Mouse (Mus musculus) spleen, adult 2 months (tissue): ENCODE results near the gene B230118H07Rik.

Source experiments
- CTCF ChIP-seq: fragments of 200-500 bp; IDR thresholded peaks from 2 replicates; pipeline ENCODE4 v1.5.1; 2011; ENCODE audit warnings: mild to moderate bottlenecking, inconsistent platforms; ENCODE audit not compliant: insufficient read depth, insufficient read length, insufficient replicate concordance; ENCODE audit errors: extremely low read depth
- POLR2A ChIP-seq: fragments of 200-500 bp; IDR thresholded peaks from 2 replicates; pipeline ENCODE4 v1.6.1; 2011; ENCODE audit warnings: low read depth, low read length, inconsistent platforms

DNA sequence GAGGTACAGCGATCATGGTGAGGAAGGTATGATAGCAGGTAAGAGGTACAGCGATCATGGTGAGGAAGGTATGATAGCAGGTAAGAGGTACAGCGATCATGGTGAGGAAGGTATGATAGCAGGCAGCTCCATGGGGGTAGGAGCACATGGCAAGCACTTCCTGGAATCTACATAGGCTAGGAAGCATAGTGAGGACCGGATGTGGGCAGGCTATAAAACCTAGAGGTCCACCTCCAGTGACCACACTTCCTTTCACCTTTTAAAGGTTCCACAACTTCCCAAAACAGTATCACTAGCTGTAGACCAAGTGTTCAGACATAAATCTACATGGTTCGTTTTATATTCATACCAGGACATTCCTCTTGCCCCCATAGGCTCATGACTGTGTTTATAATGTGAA is 80.1 kb downstream of the B230118H07Rik start:
- TF ChIP-seq CTCF (no peak), POLR2A (no peak)
